Mouse (Mus musculus): ENCODE data around the gene Lpcat4.

- TF ChIP-seq CTCF (IDR thresholded peaks at IDR 0.05; ENCODE audit: insufficient read depth, low read length) (peak; percentile 55), POLR2A (IDR thresholded peaks at IDR 0.05; ENCODE audit: borderline replicate concordance, extremely low read depth, low read depth, low read length) (peak; percentile 44; the same call in 1 of the 2 replicates)
Measured at GRCm38 (mm10) chr2:112239212-112239934, at the start of gene Lpcat4.

Measured in lung, adult 2 months (tissue).